Mouse (Mus musculus) midbrain, embryonic 11.5 days (tissue): Measurements from ENCODE around the gene Bfsp2. TPM values are rescaled to one million over a fixed set of nuclear protein-coding genes. Genes with fewer than 3 reads are reported as not detected.
A peak's percentile ranks its signal among the peaks of the same experiment; 100 is the strongest.

ENCODE experiments used
- ATAC-seq: fragments of 200-750 bp; cut with Nextera tagmentation; 2 replicates; pipeline ENCODE4 v1.8.0; 2017; ENCODE audit warnings: moderate TSS enrichment, moderate library complexity; ENCODE audit not compliant: low FRiP score
- DNase-seq: peaks from one replicate; pipeline ENCODE4 v3.0.0; 2015; ENCODE audit warnings: low spot score; ENCODE audit errors: missing footprints
- H3K27ac ChIP-seq: fragments of 300-500 bp; sonication (generic); 2 replicates; pipeline ENCODE4 v1.5.1; 2014; ENCODE audit warnings: low read depth, low read length
- H3K27me3 ChIP-seq: fragments of 300-500 bp; sonication (generic); 2 replicates; pipeline ENCODE4 v1.6.1; 2014; ENCODE audit warnings: mild to moderate bottlenecking, low read length, moderate library complexity, mixed read lengths; ENCODE audit not compliant: control insufficient read depth, insufficient read depth
- H3K36me3 ChIP-seq: fragments of 300-500 bp; sonication (generic); 2 replicates; pipeline ENCODE4 v1.6.1; 2014; ENCODE audit warnings: mild to moderate bottlenecking, low read length, moderate library complexity, mixed read lengths; ENCODE audit not compliant: control insufficient read depth, insufficient read depth
- H3K4me1 ChIP-seq: fragments of 300-500 bp; sonication (generic); 2 replicates; pipeline ENCODE4 v1.6.1; 2014; ENCODE audit warnings: low read length; ENCODE audit not compliant: control insufficient read depth, insufficient read depth
- H3K4me2 ChIP-seq: fragments of 300-500 bp; sonication (generic); 2 replicates; pipeline ENCODE4 v1.6.1; 2014; ENCODE audit warnings: mild to moderate bottlenecking, moderate library complexity
- H3K4me3 ChIP-seq: fragments of 300-500 bp; sonication (generic); 2 replicates; pipeline ENCODE4 v1.5.1; 2014; ENCODE audit warnings: low read depth, low read length
- H3K9ac ChIP-seq: fragments of 300-500 bp; sonication (generic); 2 replicates; pipeline ENCODE4 v1.6.1; 2014; ENCODE audit warnings: low read length
- H3K9me3 ChIP-seq: fragments of 300-500 bp; sonication (generic); 2 replicates; pipeline ENCODE4 v1.6.1; 2016; ENCODE audit warnings: low read length; ENCODE audit not compliant: control insufficient read depth
- WGBS: fragments of 180-500 bp; shearing (Covaris S2); extraction: QIAGEN DNeasy Blood & Tissue Kit; methylation state at CpG from one replicate; pipeline ENCODE4 v1.1.7; 2014; 5-methylcytosine and 5-hydroxymethylcytosine counted together
- polyA plus RNA-seq: library from polyadenylated mRNA; unstranded; fragments of >200 nt; fragmentation: Nextera tagmentation; extraction: Ambion mirVana; gene quantifications from 2 replicates; pipeline ENCODE4 v1.2.1, GENCODE M21; 2014

Bfsp2 gene
- polyA plus RNA-seq, 1 experiment from 2014 or later = 2.6 TPM

DNA sequence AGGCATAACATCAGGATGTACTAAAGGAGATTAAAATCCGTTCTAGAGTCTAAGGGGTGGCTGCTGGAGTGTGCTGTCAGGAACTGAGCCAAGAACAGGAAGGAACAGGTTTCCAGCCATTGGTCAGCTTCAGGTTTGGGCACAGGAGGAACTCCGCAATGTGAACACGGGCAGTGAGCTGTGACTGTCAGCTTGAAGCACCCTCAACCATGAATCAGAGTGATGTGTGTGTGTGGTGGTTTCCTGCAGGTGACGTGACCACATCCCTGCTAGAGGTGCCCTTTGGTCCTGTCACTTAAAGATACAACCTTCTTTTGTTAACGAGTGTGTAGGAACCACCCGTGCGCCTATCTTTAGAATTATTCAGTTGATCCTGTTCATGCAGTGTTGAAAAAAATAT lies 31.1 kb downstream of the Bfsp2 start:
- Histone ChIP-seq H3K4me2 (no peak overlapping the region), H3K27me3 (no peaks in the 10 kb centered on the region), H3K36me3 (no peaks in the 10 kb centered on the region), H3K4me1 (0 out of 2 replicates have a peak, but pooled peaks cover 1% of the 10 kb centered on the region), H3K27ac (no peak overlapping the region), H3K9ac (no peak overlapping the region), H3K9me3 (peaks cover 6% of the 10 kb centered on the region; the same call in 1 of the 2 replicates), H3K4me3 (no peak overlapping the region)
- DNase-seq (no peak), ATAC-seq (no peak)
- 81% methylated on average over 7 of the region's 7 CpGs for WGBS

GRCm38 (mm10) chr9:103444656-103445055 lies 35.6 kb downstream of the Bfsp2 start:
- DNase-seq (no peak), ATAC-seq (no peak)
- Histone ChIP-seq H3K36me3 (no peaks in the 10 kb centered on the region), H3K4me1 (peaks cover 13% of the 10 kb centered on the region), H3K27ac (peak overlapping the region; percentile 63; the same call in 1 of the 2 replicates), H3K9ac (no peak overlapping the region), H3K4me2 (no peak overlapping the region), H3K27me3 (no peaks in the 10 kb centered on the region), H3K4me3 (no peak overlapping the region), H3K9me3 (peaks cover 6% of the 10 kb centered on the region; the same call in 1 of the 2 replicates)
- 87% methylated on average over 5 of the region's 5 CpGs for WGBS

GRCm38 (mm10) chr9:103443824-103444185 lies 36.4 kb downstream of the Bfsp2 start:
- DNase-seq = no peak
- WGBS = 40% methylated on average over 7 of the region's 7 CpGs
- Histone ChIP-seq H3K27me3 (no peaks in the 10 kb centered on the region), H3K4me1 (peaks cover 13% of the 10 kb centered on the region), H3K4me2 (peak overlapping the region; percentile 19; the same call in 1 of the 2 replicates), H3K9ac (no peak overlapping the region), H3K36me3 (no peaks in the 10 kb centered on the region), H3K27ac (peak overlapping the region; percentile 63), H3K9me3 (peaks cover 6% of the 10 kb centered on the region; the same call in 1 of the 2 replicates), H3K4me3 (no peak overlapping the region)
- no peak for ATAC-seq

DNA sequence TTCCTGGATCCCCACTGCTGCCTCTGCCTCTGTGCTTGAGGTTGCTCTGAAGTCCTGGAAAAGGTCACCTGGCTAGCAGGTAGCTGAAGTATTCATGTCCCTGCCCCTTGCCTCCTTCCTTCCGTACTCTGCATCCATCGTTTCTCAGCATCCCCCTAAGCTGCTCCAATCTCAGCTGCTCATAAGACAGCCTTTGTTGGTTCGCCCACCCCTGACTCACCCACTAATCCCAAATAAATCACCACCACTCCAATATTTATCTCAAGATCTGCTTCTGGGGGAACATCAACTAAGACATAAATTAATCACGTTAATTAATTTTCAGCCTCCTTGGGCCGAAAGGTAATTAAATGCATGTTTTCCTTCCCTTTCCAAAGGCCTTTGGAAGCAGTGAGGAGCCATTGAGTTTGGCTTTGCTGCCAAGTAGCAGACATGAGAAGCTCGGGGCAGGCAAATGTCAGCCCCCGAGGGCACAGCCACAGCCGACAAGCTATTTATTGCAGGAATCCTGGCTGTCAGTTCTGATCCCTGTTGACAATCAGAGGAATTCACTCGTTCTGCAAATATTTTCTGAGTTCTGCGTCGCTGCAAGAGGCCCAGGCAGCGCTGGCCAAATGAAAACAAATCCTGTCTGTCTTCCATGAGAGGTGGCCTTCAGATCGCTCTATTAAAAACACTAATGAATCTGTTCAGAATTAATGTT lies 36.9 kb downstream of the Bfsp2 start:
- ATAC-seq = peak; percentile 70
- Histone ChIP-seq H3K9me3 (peaks cover 6% of the 10 kb centered on the region; the same call in 1 of the 2 replicates), H3K9ac (no peak overlapping the region)

GRCm38 (mm10) chr9:103440597-103440996 lies 39.6 kb downstream of the Bfsp2 start:
- peaks cover 13% of the 10 kb centered on the region for H3K4me1 ChIP-seq
- no peak for ATAC-seq

More for the DNA sequence above, 36.9 kb downstream of the Bfsp2 start:
- Histone ChIP-seq H3K4me2 (peak overlapping the region; percentile 19; the same call in 1 of the 2 replicates), H3K4me3 (no peak overlapping the region), H3K36me3 (no peaks in the 10 kb centered on the region), H3K27me3 (no peaks in the 10 kb centered on the region), H3K4me1 (peaks cover 13% of the 10 kb centered on the region), H3K27ac (peak overlapping the region; percentile 63)
- 31% methylated on average over 13 of the region's 13 CpGs for WGBS
- DNase-seq = peak; percentile 89

GRCm38 (mm10) chr9:103437104-103437503 lies 43.1 kb downstream of the Bfsp2 start:
- no peaks in the 10 kb centered on the region for H3K9me3 ChIP-seq
- no peak overlapping the region for H3K4me2 ChIP-seq
- no peak for ATAC-seq

More at GRCm38 (mm10) chr9:103440597-103440996, 39.6 kb downstream of the Bfsp2 start:
- H3K4me2 ChIP-seq = no peak overlapping the region
- H3K4me3 ChIP-seq = no peak overlapping the region
- H3K27me3 ChIP-seq = no peaks in the 10 kb centered on the region
- H3K9ac ChIP-seq = no peak overlapping the region
- WGBS = 56% methylated on average over 3 of the region's 3 CpGs
- DNase-seq = no peak
- no peaks in the 10 kb centered on the region for H3K36me3 ChIP-seq
- H3K9me3 ChIP-seq = peaks cover 6% of the 10 kb centered on the region; the same call in 1 of the 2 replicates
- H3K27ac ChIP-seq = no peak overlapping the region

DNA sequence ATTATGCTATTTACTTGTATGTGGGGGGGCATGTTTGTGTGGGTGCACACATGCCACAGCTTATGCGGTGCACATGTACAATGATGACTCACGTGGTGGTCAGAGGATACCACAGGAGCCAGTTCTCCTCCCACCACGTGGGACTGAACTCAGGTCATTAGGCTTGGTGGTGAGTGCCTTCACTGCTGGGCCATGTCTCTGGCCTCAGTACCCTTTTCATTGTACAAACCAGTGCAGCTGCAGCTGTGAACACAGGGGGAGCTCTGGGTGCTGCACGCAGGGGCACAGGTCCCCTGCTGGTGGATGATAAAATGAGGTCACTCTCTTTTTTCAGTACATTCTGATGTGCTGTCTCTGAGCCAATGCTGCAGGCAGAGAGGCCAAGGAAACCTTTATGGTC lies 46.1 kb downstream of the Bfsp2 start:
- no peak for ATAC-seq

More at GRCm38 (mm10) chr9:103437104-103437503, 43.1 kb downstream of the Bfsp2 start:
- H3K27ac ChIP-seq = no peak overlapping the region
- H3K9ac ChIP-seq = no peak overlapping the region
- H3K36me3 ChIP-seq = no peaks in the 10 kb centered on the region
- no peaks in the 10 kb centered on the region for H3K4me1 ChIP-seq
- no peaks in the 10 kb centered on the region for H3K27me3 ChIP-seq
- WGBS = 88% methylated on average over 5 of the region's 5 CpGs
- H3K4me3 ChIP-seq = no peak overlapping the region
- no peak for DNase-seq

GRCm38 (mm10) chr9:103432122-103432778 lies 48.0 kb downstream of the Bfsp2 start:
- no peak for DNase-seq
- Histone ChIP-seq H3K36me3 (no peaks in the 10 kb centered on the region), H3K27me3 (no peaks in the 10 kb centered on the region), H3K4me1 (no peaks in the 10 kb centered on the region), H3K9ac (no peak overlapping the region), H3K27ac (no peak overlapping the region), H3K9me3 (no peaks in the 10 kb centered on the region), H3K4me2 (no peak overlapping the region), H3K4me3 (no peak overlapping the region)
- WGBS = 78% methylated on average over 13 of the region's 13 CpGs
- ATAC-seq = no peak

More for the DNA sequence above, 46.1 kb downstream of the Bfsp2 start:
- Histone ChIP-seq H3K4me1 (no peaks in the 10 kb centered on the region), H3K36me3 (no peaks in the 10 kb centered on the region), H3K4me2 (no peak overlapping the region), H3K9ac (no peak overlapping the region), H3K9me3 (no peaks in the 10 kb centered on the region), H3K27ac (no peak overlapping the region), H3K27me3 (no peaks in the 10 kb centered on the region), H3K4me3 (no peak overlapping the region)
- 58% methylated on average over 4 of the region's 4 CpGs for WGBS
- no peak for DNase-seq

- H3K4me3 ChIP-seq = no peak overlapping the region
- no peaks in the 10 kb centered on the region for H3K9me3 ChIP-seq
- no peak for DNase-seq
- H3K9ac ChIP-seq = no peak overlapping the region
- H3K4me2 ChIP-seq = no peak overlapping the region
- no peaks in the 10 kb centered on the region for H3K36me3 ChIP-seq
- ATAC-seq = no peak
- H3K27me3 ChIP-seq = no peaks in the 10 kb centered on the region
- H3K27ac ChIP-seq = no peak overlapping the region
- H3K4me1 ChIP-seq = no peaks in the 10 kb centered on the region
- 85% methylated on average over 1 of the region's 1 CpGs for WGBS
Observed at GRCm38 (mm10) chr9:103431718-103432117, 48.5 kb downstream of the Bfsp2 start.
